Mouse (Mus musculus) cerebellum, adult 2 months (tissue): Measurements from ENCODE around the gene Kcnt1.
A peak's percentile ranks its signal among the peaks of the same experiment; 100 is the strongest.

Source experiments
- CTCF ChIP-seq: fragments of 200-500 bp; IDR thresholded peaks from 2 replicates; pipeline ENCODE4 v1.5.1; 2011; ENCODE audit warnings: low read depth, mild to moderate bottlenecking, control low read depth, low read length, moderate library complexity, borderline replicate concordance; ENCODE audit not compliant: insufficient read depth
- POLR2A ChIP-seq: fragments of 200-500 bp; IDR thresholded peaks from 2 replicates; pipeline ENCODE4 v1.6.1; 2011; ENCODE audit warnings: low read length, control low read depth, borderline replicate concordance; ENCODE audit not compliant: insufficient read depth

DNA sequence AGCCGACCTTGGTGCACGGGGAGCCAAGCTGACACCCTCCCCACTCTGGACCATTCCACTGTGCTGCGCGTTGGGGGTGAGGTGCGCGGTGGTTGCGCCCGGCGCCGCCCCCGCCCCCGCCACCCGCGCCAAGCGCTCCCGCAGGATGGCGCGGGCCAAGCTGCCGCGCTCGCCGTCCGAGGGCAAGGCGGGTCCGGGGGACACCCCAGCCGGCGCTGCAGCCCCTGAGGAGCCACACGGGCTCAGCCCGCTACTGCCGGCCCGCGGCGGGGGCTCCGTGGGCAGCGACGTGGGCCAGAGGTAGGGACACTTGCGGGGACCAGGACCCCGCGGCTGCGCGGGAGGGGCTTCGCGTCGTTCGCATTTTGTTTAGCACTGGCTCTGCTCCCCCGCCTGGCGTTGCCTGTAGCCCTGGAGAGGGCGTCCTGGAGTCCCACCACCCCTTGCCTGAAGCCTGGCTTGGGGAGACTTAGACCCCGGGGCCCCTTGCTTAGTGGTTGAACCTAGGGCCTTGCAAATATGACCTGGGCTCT is 14.3 kb downstream of the Kcnt1 start:
- TF ChIP-seq CTCF (no peak), POLR2A (peak; percentile 79)
